Mouse (Mus musculus) lung, adult 2 months (tissue): Measurements from ENCODE around the gene Trhde.

ENCODE experiments used
- CTCF ChIP-seq: fragments of 200-500 bp; IDR thresholded peaks from 2 replicates; pipeline ENCODE4 v1.5.1; 2011; ENCODE audit warnings: mild to moderate bottlenecking, low read length, control low read depth; ENCODE audit not compliant: insufficient read depth
- POLR2A ChIP-seq: fragments of 200-500 bp; IDR thresholded peaks from 2 replicates; pipeline ENCODE4 v1.6.1; 2011; ENCODE audit warnings: low read depth, mild to moderate bottlenecking, control low read depth, low read length, borderline replicate concordance; ENCODE audit errors: extremely low read depth

DNA sequence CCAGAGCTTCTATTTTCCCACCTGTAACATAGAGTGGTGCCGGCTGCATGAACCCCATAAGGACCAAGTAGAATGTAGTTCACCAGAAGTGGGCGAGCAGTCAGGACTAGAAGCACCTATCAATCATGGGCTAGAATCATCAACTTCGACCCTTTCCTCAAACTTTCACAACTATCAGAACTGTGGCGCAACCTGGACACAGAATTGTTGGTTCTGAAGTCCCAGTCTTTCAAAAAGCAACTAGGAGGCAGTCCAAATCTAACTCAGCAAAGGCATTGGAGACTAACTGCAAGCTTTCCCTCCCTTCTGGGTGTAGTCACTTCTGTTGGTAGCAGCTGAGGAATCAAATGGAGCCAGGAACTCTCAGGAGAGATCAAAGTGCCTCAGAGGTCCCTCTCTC is 2.6 kb downstream of the Trhde start:
- no peak for TF ChIP-seq CTCF
- no peak for TF ChIP-seq POLR2A
